Mouse (Mus musculus): ENCODE measurements at regions not wholly inside any gene's neighbourhood (a gene's known extent, or its start where the extent isn't known, plus 50 kb on each side); places are given as distances from the start of the nearest gene placed in this dataset. TPM values are rescaled to one million over a fixed set of nuclear protein-coding genes. Genes with fewer than 3 reads are reported as not detected.

- Histone ChIP-seq H3K36me3 (no peaks in the 10 kb centered on the region), H3K27ac (no peak overlapping the region), H3K9me3 (no peaks in the 10 kb centered on the region), H3K27me3 (peaks cover 30% of the 10 kb centered on the region), H3K4me1 (peaks cover 11% of the 10 kb centered on the region), H3K4me3 (no peak overlapping the region), H3K4me2 (no peak overlapping the region), H3K9ac (no peak overlapping the region)
- no peak for ATAC-seq (ENCODE audit: insufficient number of reproducible peaks, insufficient read depth, low FRiP score, low TSS enrichment, low read depth)
- WGBS = 42% methylated on average over 8 of the region's 8 CpGs
Observed at GRCm38 (mm10) chr14:48357441-48357840, 88.5 kb upstream of the Tmem260 start.

DNA sequence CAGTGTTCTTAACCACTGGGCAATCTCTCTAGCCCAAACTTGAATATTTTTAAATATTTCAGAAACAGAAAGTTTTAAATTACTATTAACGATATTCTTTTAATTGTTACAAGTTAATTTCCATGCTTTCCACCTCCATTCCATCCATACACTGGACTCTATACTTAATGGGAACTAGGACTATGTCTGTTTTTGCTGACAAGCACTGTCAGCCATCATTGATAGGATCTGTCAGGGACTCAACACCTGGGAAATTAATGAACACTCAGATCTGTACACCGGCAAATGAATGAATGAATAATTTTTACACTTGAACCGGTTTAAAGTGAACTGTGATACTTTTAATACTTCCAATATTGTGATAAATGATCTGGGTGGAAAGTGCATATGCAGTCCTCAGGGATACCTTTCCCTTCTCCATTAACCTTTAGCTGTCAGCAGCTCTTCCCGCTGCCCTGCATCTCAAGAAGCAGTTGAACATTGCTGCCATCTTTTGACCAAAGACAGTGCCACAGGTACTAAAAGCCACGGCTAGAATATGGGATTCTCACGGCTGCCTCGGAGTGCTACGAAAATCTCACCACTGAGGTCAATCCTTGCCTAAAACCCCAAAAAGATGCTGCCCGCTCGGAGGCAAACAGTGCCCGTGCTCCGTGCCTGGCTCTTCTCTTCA is 87.3 kb upstream of the Tmem260 start:
- Histone ChIP-seq H3K9ac (no peak overlapping the region), H3K27ac (no peak overlapping the region), H3K4me3 (no peak overlapping the region), H3K4me1 (peaks cover 11% of the 10 kb centered on the region), H3K9me3 (no peaks in the 10 kb centered on the region), H3K36me3 (no peaks in the 10 kb centered on the region), H3K4me2 (no peak overlapping the region), H3K27me3 (peaks cover 30% of the 10 kb centered on the region)
- WGBS = 37% methylated on average over 12 of the region's 12 CpGs
- ATAC-seq (ENCODE audit: insufficient number of reproducible peaks, insufficient read depth, low FRiP score, low TSS enrichment, low read depth) = no peak

DNA sequence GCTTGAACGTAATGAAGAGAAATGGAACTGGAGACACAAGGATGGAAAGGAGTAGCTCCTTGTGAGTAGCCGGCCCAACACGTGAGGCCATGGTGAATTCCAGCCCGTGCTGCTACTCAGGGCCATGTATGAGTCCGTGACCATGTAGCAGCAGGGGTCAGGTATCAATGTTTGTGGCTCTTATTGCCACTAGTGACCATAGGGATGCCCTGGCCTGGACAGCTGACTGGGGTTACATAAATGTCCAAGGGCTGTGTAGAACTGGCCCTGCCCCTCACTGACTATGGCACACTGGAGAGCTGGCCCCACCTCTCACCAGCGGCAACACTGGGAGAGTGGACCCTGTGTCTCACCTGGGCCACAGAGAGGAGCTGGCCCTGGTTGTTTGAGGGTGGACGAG is 84.1 kb upstream of the Tmem260 start:
- Histone ChIP-seq H3K27ac (no peak overlapping the region), H3K36me3 (no peaks in the 10 kb centered on the region), H3K27me3 (peaks cover 19% of the 10 kb centered on the region), H3K9me3 (no peaks in the 10 kb centered on the region), H3K4me2 (no peak overlapping the region), H3K4me3 (no peak overlapping the region), H3K4me1 (peaks cover 9% of the 10 kb centered on the region), H3K9ac (no peak overlapping the region)
- ATAC-seq (ENCODE audit: insufficient number of reproducible peaks, insufficient read depth, low FRiP score, low TSS enrichment, low read depth) = 0 out of 2 replicates have a peak, but pooled peaks have one; percentile 52
- WGBS = 87% methylated on average over 7 of the region's 7 CpGs

DNA sequence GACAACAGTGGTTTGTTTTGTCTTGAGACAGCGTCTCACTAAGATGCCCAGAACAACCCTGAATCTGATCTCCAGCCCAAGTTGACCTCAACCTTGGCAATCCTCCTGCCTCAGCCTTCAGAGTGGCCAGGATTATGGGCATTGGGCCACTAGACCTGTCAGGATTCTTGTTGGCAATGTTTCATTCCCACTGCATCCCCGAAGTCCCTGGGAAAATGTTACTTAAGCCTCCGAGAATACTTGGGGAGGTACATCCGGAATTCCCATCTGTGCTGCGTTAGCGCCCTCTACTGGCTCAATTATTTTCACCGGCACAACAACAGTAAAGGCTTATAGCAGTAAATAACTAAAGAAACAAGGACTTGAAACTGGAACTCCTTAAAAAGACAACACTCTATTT is 78.9 kb upstream of the Tmem260 start:
- H3K9me3 ChIP-seq = no peaks in the 10 kb centered on the region
- no peak overlapping the region for H3K4me3 ChIP-seq
- H3K4me1 ChIP-seq = peaks cover 2% of the 10 kb centered on the region; the same call in 1 of the 2 replicates
- no peak overlapping the region for H3K27ac ChIP-seq
- H3K9ac ChIP-seq = no peak overlapping the region
- WGBS = 16% methylated on average over 7 of the region's 7 CpGs
- peaks cover 19% of the 10 kb centered on the region for H3K27me3 ChIP-seq
- no peak for ATAC-seq (ENCODE audit: insufficient number of reproducible peaks, insufficient read depth, low FRiP score, low TSS enrichment, low read depth)
- no peaks in the 10 kb centered on the region for H3K36me3 ChIP-seq
- H3K4me2 ChIP-seq = no peak overlapping the region

GRCm38 (mm10) chr14:48370322-48370721 is 75.6 kb upstream of the Tmem260 start:
- Histone ChIP-seq H3K4me3 (no peak overlapping the region), H3K27me3 (peaks cover 26% of the 10 kb centered on the region), H3K4me1 (peaks cover 2% of the 10 kb centered on the region; the same call in 1 of the 2 replicates), H3K27ac (no peak overlapping the region), H3K9me3 (no peaks in the 10 kb centered on the region), H3K9ac (no peak overlapping the region), H3K4me2 (no peak overlapping the region), H3K36me3 (no peaks in the 10 kb centered on the region)
- WGBS = 0% methylated on average over 1 of the region's 1 CpGs
- no peak for ATAC-seq (ENCODE audit: insufficient number of reproducible peaks, insufficient read depth, low FRiP score, low TSS enrichment, low read depth)

DNA sequence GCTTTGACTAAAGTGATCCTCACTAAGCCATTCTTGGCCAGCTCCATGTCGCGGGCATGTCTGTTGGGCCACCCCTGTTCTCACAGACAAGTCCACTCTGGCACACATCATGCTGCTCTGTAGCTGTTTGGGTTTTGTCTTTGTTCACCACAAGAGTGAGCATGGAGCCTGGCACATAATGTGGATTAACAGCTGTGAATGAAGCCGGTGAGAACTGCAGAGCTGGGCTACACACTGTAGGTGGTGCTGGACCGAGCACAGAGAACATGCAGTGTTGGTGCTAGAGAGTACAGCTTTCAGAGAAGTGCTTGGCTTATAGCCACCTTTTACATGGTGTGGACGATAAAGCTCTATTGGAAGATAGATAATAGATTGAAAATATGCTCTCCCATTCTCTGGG is 74.2 kb upstream of the Tmem260 start:
- WGBS = 65% methylated on average over 5 of the region's 5 CpGs
- Histone ChIP-seq H3K4me2 (no peak overlapping the region), H3K27me3 (peaks cover 26% of the 10 kb centered on the region), H3K27ac (no peak overlapping the region), H3K4me1 (peaks cover 5% of the 10 kb centered on the region; the same call in 1 of the 2 replicates), H3K36me3 (no peaks in the 10 kb centered on the region), H3K4me3 (no peak overlapping the region), H3K9ac (no peak overlapping the region), H3K9me3 (no peaks in the 10 kb centered on the region)
- peak; percentile 48; the same call in 1 of the 2 replicates for ATAC-seq (ENCODE audit: insufficient number of reproducible peaks, insufficient read depth, low FRiP score, low TSS enrichment, low read depth)

GRCm38 (mm10) chr14:48376112-48376511 is 69.8 kb upstream of the Tmem260 start:
- Histone ChIP-seq H3K4me1 (0 out of 2 replicates have a peak, but pooled peaks cover 2% of the 10 kb centered on the region), H3K9ac (no peak overlapping the region), H3K27me3 (peaks cover 7% of the 10 kb centered on the region; the same call in 1 of the 2 replicates), H3K4me2 (no peak overlapping the region), H3K4me3 (no peak overlapping the region), H3K27ac (no peak overlapping the region), H3K9me3 (no peaks in the 10 kb centered on the region), H3K36me3 (no peaks in the 10 kb centered on the region)
- ATAC-seq (ENCODE audit: insufficient number of reproducible peaks, insufficient read depth, low FRiP score, low TSS enrichment, low read depth) = no peak
- WGBS = 14% methylated on average over 5 of the region's 5 CpGs

Small RNAs in the stretch of these regions (microRNA-seq; reads per million reads assigned to microRNA genes)
- not detected for gene Gm23881
